Mouse (Mus musculus) megakaryocyte, embryonic 14.5 days (primary cell): ENCODE results near the gene C1qc. TPM values are rescaled to one million over a fixed set of nuclear protein-coding genes. Genes with fewer than 3 reads are reported as not detected.

Experiments used
- H3K27me3 ChIP-seq: replicated peaks from 2 replicates; pipeline ENCODE3; 2012; ENCODE audit warnings: inconsistent platforms
- H3K36me3 ChIP-seq: replicated peaks from 2 replicates; pipeline ENCODE3; 2012; ENCODE audit warnings: low read length, inconsistent platforms, mixed read lengths
- H3K4me1 ChIP-seq: 2 replicates; pipeline ENCODE4 v1.6.1; 2012; ENCODE audit warnings: inconsistent platforms
- H3K4me3 ChIP-seq: replicated peaks from 2 replicates; pipeline ENCODE3; 2012; ENCODE audit warnings: moderate library complexity, mild to moderate bottlenecking, inconsistent platforms
- H3K9me3 ChIP-seq: 2 replicates; pipeline ENCODE4 v1.6.1; 2012; ENCODE audit warnings: inconsistent platforms
- FLI1 ChIP-seq: IDR thresholded peaks from 2 replicates; pipeline ENCODE4 v1.6.1; 2012; ENCODE audit warnings: low read length, inconsistent platforms, mixed read lengths
- GATA1 ChIP-seq: IDR thresholded peaks from 3 replicates; pipeline ENCODE4 v1.6.1; 2012; ENCODE audit warnings: mixed read lengths, low read length, inconsistent platforms, borderline replicate concordance
- polyA plus RNA-seq: library from polyadenylated mRNA; stranded (reverse); fragments of >175 nt; gene quantifications from 2 replicates; pipeline ENCODE4 v1.2.3, GENCODE M21; 2012; ENCODE audit warnings: low replicate concordance; ENCODE audit not compliant: insufficient read depth

Gene C1qc
- polyA plus RNA-seq, 1 experiment: 357 TPM

DNA sequence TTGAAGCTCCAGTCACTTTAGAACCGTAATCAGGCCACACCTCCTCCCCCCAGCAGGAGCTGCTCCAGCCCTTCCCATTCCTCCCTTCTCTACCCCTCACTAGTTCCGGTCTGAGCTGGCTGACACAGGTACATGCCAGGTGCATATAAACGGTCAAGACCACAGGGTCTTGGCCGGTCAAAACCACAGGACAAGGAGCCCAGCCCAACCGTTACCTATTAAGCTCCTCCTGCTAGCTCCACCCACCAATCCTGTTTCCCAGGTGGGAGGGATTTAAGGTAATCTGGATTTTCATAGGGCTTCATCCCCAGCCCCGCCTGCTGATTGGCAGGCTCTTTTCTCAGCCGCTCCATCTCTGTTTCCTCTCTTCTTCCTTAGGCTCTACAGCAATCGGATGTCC is 14.7 kb downstream of the C1qc start:
- Histone ChIP-seq H3K4me3 (no peak overlapping the region), H3K36me3 (no peaks in the 10 kb centered on the region), H3K9me3 (no peaks in the 10 kb centered on the region), H3K27me3 (peaks cover 65% of the 10 kb centered on the region), H3K4me1 (no peaks in the 10 kb centered on the region)
- TF ChIP-seq GATA1: no peak
- no peak for TF ChIP-seq FLI1

DNA sequence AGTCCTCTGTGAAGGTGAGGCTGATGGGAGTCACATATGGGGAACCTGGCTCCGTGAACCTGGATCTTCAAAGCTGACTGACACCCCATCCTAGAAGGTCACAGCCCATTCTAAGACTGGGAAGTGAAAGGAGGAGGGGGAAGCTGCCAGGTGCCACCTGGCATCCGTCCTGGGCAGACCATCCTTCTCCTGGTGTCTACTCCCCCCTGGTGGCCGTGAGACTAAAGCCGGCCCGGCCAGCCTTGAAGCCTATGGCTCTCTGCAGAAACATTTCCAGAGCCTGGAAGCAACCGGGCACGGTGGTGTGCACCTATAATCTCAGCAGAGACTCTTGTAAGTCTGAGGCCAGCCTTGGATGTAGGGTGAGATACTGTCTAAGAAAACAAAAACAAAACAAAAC is 15.9 kb downstream of the C1qc start:
- no peaks in the 10 kb centered on the region for H3K4me1 ChIP-seq
- no peak for TF ChIP-seq GATA1
- TF ChIP-seq FLI1: no peak
- H3K36me3 ChIP-seq: no peaks in the 10 kb centered on the region
- peaks cover 65% of the 10 kb centered on the region for H3K27me3 ChIP-seq
- H3K9me3 ChIP-seq: no peaks in the 10 kb centered on the region
- no peak overlapping the region for H3K4me3 ChIP-seq

DNA sequence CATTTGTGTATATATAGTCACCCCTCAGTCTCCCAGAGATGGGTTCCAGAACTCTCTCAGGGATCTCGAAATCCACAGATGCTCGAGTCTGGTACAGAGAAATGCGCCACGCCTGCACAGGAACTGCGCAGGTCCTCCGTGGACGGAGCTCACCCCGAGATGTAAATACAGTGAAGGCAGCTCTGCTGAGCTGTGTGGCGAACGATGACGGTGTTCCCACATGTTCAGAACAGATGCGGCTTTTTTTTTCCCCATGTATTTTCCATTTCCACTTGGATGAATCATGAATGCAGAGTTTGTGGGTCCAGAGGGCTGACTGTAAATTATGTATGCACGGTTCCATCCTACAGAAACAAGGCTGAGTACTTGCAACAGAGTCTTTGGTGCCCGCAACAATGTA is 17.9 kb downstream of the C1qc start:
- peaks cover 56% of the 10 kb centered on the region for H3K27me3 ChIP-seq
- H3K36me3 ChIP-seq: no peaks in the 10 kb centered on the region
- no peaks in the 10 kb centered on the region for H3K4me1 ChIP-seq
- H3K9me3 ChIP-seq: no peaks in the 10 kb centered on the region
- no peak overlapping the region for H3K4me3 ChIP-seq
- no peak for TF ChIP-seq GATA1
- no peak for TF ChIP-seq FLI1

DNA sequence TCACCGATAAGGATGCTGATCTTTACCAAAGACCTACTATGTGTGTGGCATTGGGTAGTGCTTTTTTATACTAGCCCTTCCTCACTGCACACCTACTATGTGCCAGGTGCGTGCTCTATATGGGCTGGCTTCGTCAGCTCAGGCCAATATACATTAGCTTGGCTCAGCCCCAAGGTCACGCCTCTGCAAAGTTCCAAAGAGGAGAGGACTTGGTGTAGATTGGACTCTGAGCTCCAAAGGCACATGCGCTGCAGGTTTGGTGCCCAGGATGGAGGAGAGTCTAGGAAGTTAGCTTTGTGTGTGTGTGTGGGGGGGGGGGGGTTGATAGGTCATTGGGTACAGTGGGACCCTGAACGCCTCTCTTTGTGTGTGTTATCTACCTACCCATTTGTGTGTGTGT is 24.5 kb downstream of the C1qc start:
- H3K36me3 ChIP-seq: no peaks in the 10 kb centered on the region
- H3K4me3 ChIP-seq: no peak overlapping the region
- no peaks in the 10 kb centered on the region for H3K9me3 ChIP-seq
- H3K27me3 ChIP-seq: peaks cover 70% of the 10 kb centered on the region
- peaks cover 1% of the 10 kb centered on the region for H3K4me1 ChIP-seq
- TF ChIP-seq GATA1: no peak
- TF ChIP-seq FLI1: no peak

DNA sequence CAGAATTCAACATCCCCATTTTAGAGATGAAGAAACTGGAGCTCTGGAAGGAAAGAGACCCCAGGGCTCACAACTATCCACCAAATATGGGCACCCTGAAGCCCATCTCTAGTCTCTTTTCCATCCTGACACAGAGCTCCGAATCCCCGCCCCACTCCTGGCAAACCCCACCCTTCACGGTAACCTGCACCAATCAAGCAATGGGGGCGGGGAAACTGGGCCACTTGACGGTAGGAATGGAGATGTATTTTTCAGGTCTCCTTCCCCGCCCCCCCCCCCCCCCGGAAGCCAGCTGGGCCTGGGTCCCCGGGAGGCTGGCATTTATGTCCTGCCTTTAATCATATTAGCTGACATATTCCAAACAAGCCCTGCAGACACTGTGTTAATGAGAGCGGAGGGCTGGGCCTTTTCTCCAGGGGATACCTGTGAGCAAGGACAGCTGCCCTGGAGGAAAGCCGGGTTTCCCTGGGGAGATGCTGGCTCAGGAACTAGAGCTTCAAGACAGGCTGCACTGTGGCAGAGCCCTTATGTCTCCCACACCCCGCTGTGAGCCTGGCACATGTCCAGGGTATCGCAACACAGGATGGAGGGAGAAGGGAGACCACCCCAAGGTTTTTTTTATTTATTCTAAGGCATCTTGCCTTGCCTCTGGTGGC is 25.0 kb downstream of the C1qc start:
- Histone ChIP-seq H3K9me3 (no peaks in the 10 kb centered on the region), H3K36me3 (no peaks in the 10 kb centered on the region), H3K4me1 (peaks cover 7% of the 10 kb centered on the region), H3K27me3 (peaks cover 74% of the 10 kb centered on the region), H3K4me3 (no peak overlapping the region)
- TF ChIP-seq FLI1 (no peak), GATA1 (no peak)

DNA sequence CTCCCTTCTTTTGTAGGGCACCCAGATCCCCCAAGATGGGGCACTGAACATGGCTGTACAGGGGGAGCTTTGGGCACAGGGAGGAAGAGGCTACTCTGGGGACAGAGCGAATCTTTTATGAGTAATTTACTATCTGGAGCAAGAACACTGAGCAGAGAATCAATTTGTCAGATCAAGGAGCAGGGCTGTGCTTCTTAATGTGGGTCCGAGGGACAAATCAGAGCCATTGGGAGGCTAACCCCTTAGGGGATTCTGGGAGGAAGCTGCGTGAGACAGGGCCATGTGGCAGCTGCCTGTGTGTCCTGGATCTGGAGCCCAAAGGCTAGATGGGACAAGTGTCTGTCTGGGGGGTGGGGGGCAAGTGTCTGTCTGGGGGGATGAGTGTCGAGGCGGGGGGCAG is 27.3 kb downstream of the C1qc start:
- Histone ChIP-seq H3K36me3 (no peaks in the 10 kb centered on the region), H3K27me3 (peaks cover 88% of the 10 kb centered on the region), H3K4me1 (peaks cover 11% of the 10 kb centered on the region), H3K4me3 (no peak overlapping the region), H3K9me3 (no peaks in the 10 kb centered on the region)
- TF ChIP-seq GATA1 (no peak), FLI1 (no peak)

DNA sequence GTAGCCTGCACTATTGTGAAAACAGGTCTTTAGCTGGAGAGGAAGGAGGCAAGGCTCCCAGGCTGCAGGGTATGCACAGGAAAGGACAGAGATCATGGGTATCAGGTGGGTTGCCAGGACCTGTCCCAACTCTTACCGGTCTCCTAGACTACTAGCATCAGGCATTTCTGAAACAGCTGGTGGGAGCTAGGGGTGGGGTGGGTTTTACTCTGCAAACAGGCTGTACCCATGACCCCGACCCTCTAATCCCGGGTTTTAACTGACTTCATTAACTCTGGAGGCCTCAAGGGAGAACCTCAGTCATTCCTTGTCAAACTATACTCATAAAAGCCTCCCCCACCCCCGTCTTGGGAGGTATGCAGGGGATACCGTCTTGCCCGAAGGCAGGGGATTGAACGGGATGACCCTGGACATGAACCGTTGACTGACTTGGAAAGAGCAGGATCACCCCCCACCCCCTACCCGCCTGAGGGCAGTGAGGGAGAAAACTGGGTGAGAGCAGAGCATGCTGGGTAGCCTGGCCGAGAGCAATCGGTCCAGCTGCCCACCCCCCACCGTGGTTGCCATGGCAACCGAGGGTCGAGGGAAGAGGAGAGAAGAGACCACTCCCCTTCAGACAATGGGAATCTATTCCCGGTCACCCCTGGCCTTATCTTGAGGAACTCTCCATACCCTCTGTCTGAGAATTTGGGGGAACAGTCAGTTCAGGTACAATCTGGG is 28.0 kb downstream of the C1qc start:
- H3K27me3 ChIP-seq: peaks cover 85% of the 10 kb centered on the region
- no peak for TF ChIP-seq FLI1
- TF ChIP-seq GATA1: no peak
- no peak overlapping the region for H3K4me3 ChIP-seq
- H3K36me3 ChIP-seq: no peaks in the 10 kb centered on the region
- H3K9me3 ChIP-seq: peaks cover 2% of the 10 kb centered on the region
- H3K4me1 ChIP-seq: peaks cover 11% of the 10 kb centered on the region

DNA sequence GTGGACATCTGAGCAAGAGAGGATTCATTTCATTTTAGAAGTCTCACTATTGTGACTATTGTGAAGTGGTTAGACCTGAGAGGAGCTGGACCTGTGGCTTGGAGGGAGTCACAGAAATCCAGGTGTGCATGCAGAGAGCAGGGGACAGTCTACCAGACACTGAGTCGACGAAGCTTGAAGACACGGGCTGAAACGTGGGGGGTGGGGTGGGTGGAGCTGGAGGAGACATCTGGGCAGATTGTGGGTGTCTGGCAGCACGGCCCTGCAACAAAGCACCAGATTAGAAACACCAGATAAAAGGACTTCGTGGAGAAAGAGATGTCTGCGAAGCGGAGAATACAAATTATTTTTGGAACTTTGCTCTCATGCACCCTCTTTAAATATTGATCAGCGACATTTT is 29.3 kb downstream of the C1qc start:
- TF ChIP-seq GATA1: no peak
- TF ChIP-seq FLI1: no peak
- Histone ChIP-seq H3K9me3 (peaks cover 12% of the 10 kb centered on the region), H3K4me3 (no peak overlapping the region), H3K27me3 (peaks cover 90% of the 10 kb centered on the region), H3K4me1 (peaks cover 11% of the 10 kb centered on the region), H3K36me3 (no peaks in the 10 kb centered on the region)

DNA sequence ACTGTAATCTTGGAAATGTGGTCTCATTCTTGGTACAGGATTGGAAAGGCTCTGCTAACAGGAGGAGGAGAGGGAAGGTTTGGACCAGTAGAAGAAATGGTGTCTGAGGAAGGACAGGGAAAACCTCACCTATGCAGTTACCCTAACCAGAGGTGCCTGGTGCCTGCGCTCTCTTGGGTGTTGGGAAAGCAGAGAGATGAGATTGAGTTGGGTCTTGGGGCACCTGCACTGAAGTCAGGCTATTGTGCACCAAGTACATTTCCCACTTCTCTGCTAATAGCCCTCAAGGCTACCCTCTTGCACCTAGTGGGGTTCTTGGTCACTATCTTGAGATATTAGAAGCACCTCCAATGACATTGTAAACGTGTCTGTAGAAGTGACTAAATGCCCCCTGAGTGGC is 30.5 kb downstream of the C1qc start:
- Histone ChIP-seq H3K9me3 (peaks cover 12% of the 10 kb centered on the region), H3K27me3 (peaks cover 93% of the 10 kb centered on the region), H3K36me3 (no peaks in the 10 kb centered on the region), H3K4me1 (peaks cover 11% of the 10 kb centered on the region), H3K4me3 (no peak overlapping the region)
- TF ChIP-seq FLI1 (no peak), GATA1 (no peak)

DNA sequence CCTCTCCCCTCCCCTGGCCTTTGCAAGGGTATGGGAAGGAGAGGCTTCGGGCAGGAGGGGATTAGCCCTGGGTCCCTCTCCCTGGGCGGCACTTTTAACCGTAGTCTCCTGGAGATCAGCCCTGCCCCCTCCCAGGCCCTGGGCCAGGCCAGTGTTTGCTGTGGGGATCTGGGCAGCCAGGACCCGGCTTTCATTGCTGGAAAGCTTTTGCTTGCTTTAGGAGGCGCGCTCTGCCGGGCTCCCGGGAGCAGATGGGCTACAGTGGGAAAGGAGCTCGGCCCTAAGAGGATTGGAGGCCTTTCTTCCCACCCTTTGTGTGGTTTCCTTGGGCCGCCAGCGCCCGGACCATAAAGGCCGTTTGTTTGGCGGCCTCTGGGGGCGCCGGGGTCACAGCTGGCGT is 31.1 kb downstream of the C1qc start:
- Histone ChIP-seq H3K4me3 (no peak overlapping the region), H3K27me3 (peaks cover 94% of the 10 kb centered on the region)

More for the DNA sequence above, 31.1 kb downstream of the C1qc start:
- TF ChIP-seq FLI1 (no peak), GATA1 (no peak)
- Histone ChIP-seq H3K36me3 (no peaks in the 10 kb centered on the region), H3K9me3 (peaks cover 12% of the 10 kb centered on the region), H3K4me1 (peaks cover 11% of the 10 kb centered on the region)
